Mouse (Mus musculus): ENCODE results near the gene Armc9.

The Armc9 gene

DNA sequence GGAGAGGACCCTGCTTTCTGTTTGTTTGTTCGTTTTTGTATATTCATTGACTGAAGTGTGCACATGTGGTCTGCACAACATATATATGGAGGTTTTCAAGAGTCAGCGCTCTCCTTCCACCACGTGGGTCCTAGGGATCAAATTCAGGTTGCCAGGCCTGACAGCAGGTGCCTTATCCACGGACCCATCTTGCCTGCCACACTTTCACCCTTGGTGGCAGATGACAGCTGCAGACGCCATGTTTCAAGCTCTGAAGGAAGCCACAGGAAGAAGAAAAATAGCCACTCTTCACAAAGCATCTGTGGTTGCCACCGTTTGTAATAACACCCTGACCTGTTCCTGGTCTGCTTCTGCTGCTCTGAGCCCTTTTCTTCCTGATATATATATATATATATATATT lies 130.7 kb downstream of the Armc9 start:
- no peak for DNase-seq

DNA sequence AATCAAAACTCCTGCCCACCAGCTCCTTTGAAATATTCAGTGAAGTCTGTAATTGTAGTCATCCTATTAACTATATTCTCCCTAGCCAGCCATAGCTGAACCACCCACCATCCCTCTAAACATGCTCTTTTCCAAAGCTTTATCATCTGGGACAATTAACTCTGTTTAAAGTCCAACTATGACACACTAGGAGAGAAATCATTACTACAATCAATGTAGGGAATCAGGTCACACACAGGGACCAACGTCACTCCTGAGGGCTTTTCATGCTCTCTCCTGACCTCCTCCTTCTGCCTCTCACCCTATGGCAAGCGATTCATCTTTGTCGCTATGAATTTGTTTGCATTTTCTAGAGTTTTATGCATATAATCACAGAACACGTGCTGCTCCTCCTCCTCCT lies 132.9 kb downstream of the Armc9 start:
- DNase-seq = no peak

DNA sequence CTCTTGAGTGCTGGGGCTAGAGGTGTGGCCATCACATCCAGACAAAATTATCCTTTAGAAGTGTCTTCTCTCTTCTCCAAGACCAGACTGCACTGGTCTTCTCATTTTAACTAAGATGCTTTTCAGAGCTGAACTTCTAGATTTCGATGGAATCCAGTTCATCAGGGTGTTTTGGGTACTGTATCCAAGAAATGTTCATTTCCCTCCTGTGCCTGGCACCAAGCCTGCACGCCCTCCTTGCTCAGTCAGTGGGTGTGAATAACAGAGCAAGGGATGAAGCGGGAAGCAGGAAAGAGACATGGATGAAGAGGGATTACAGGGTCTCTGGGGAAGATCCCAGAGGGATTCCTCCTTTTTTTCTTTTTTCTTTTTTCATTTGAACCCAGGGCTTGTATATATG lies 135.9 kb downstream of the Armc9 start:
- DNase-seq = no peak

DNA sequence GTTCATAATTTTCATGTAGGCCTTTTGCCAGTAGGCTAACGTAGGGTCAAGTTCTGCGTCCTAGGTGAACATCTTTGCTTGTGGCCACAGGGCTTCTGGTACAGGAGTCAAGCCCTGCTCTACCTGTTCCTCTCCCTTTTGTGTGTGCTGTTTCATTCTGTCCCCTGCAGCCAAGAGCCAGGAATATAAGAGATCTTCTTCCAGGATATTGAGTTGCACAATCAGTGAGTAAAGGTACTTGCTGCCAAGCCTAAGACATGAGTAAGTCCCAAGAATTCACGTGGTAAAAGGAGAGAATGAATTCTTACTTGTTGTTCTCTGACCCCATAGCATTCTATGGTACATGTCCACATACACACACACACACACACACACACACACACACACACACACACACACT lies 138.5 kb downstream of the Armc9 start:
- DNase-seq = no peak

DNA sequence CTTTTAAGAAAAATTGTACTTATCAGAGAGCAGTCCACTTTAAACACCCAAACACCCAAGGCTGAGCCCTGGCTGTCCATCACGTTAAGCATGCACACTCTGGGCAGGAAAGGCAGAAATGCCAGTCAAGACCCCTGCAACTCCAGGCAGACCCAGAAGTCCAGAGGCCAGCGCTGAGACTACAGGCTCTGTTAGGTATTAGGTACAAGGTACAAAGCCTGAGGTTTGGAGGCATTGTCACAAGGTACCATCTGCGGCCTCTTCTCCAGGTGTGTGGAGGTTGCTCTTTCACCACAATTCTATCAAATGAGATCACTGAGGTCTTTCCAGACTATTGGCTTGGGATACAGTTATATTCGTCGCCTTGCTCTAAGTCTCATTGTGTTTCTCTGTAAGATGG lies 139.3 kb downstream of the Armc9 start:
- DNase-seq = no peak

DNA sequence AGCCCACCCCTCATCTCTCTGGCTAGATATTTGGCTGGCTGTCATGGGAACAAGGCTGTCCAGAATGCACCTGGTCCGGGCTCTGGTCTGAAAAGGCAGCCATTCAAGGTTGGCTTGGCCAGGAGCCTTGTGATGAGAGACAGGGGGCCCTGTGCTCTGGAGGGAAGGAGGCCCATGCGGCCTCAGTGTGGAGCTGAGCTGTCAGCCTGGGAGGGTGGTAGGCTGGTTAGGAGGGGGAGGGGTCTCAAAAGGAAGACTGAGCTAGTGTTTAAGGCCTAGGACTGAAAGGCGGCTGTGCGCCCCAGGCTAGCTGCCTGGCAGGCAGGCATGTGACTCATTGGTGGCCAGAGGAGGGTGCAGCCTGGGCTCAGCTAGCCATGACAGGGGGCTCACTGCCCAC lies 139.9 kb downstream of the Armc9 start:
- DNase-seq = no peak

DNA sequence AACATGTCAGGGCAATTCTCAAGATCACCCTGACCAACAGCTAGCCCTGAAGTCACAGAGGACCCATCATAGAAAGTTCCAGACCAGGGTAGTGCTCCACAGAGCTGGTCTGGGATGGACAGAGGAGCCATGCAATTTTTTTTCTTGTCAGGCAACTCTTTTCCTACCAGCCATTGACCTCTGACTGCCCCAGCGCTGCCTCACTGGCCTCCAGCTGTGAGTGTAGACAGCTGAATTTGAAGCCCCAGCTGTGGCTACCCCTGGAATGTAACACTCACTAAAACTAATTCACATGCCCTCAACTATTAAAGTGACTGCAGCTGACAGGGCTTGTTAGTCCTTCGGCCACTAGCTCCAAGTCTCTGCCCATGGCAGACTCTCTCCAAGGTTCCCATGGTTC lies 145.5 kb downstream of the Armc9 start:
- no peak for DNase-seq

DNA sequence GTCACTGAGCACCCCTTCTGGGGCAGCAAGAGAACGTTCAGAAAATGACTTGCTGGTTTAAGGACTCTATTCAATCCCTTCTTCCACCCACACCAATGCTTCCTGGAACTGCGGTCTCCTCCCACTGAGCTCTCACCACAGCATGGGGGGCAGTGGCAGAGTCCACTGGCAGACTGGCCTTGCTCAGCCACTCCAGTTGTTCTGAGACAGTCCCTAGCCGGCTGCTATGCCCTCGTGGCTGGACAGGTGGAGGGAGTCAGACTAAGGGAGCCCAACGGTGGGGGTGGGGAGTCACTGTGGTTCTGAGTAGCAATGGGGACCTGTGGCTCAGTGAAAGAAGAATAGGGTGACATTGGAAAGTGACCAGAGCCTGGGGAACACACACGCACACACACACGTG lies 146.2 kb downstream of the Armc9 start:
- DNase-seq = no peak

DNA sequence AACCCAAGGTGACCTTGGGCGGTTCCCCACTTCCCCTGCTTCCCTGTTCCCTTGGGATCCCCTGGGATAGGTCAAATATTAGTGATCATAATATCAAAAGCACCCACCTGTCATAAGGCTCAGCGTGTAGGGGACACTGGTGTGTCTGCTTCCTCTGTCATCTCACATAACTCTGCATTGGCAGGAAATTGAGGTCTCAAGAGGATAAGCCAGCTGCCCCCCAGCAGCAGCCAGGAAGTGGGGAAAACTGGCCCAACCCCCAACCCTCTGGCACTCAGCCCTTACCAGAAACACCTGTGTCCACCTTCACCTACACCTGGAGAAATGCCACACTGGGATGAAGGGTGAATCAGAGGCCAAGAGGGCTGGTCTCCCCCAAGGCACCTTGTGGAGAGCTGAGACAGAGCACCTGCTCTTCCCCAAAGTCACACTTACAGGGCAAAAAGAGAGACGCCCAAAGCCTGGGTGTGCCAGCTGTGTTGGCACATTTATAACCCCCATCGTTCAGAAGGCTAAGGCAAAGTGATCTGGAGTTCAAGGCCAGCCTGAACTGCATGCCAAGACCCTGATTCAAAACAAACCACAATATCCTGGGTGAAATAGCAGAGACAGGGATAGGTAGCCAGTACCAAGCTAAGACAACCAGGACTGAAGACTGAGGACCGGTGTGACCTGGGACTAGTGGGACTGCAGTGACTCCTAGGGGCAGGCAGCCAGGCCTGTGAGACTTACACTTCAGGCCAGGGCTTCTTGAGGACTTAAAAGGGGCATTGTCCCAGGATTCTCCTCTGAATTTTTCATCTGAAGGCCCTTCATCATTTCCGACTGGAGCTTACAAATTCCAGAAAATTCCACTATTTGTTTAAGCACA lies 146.9 kb downstream of the Armc9 start:
- no peak for DNase-seq

DNA sequence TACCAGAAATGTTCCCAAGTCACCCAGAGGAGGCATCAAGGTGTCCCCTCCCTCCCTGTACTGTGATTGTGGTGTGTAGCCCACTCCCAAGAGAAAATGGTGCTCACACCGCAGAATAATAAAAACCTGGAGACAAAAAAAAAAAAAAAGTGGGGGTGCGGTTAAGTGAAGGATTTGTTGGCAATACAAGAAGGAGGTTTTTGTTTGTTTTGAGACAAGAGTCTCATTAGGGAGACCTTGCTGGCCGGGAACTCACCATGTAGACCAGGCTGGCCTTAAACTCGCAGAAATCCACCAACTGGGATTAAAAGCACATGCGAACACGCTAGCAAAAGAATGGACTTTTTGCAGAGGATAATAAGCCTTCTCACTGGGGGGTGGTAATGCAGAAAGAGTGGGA lies 148.0 kb downstream of the Armc9 start, which contains the start of gene B3gnt7:
Gene B3gnt7, plus strand, starts transcription at position 301 of the 400 bp plus-strand sequence.
- no peak for DNase-seq

DNA sequence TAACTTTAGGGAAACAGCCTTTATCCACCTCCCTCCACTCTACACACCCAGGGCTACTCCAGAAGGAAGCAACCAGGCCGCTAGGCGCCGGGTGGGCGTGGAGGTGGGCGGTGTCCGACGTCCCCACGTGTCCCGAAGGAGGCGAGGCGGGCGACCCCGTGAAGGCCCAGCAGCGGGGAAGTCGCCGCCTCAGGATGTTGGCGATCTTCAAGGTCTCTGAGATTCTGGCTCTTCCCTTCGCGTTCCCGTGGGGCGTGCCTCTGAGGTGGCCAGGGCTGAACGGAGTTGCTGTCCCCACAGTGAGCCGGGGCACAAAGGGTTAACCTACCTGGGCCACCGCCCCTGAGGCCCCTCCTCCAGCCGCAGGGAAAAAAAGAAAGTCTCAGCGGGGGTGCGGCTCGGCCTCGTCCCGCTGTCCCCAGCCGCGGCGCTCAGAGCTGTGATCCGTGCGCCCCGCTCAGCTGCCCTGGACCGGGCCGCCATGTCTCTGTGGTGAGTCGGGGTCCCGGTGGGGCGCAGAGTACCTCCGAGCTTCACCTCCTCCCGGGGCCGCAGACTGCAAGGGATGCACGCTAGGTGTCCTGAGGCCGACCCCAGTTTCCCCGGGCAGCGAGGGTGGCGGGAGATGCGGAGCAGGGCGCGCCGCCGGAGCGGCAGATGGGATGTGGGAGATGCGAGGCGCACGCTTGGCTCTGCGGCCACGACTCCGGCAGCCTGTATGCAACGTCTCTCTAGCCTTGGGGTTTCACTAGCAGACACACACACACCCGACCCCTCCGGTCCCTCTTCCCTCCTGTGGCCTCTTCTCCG lies 148.7 kb downstream of the Armc9 start:
- peak; percentile 45 for DNase-seq

DNA sequence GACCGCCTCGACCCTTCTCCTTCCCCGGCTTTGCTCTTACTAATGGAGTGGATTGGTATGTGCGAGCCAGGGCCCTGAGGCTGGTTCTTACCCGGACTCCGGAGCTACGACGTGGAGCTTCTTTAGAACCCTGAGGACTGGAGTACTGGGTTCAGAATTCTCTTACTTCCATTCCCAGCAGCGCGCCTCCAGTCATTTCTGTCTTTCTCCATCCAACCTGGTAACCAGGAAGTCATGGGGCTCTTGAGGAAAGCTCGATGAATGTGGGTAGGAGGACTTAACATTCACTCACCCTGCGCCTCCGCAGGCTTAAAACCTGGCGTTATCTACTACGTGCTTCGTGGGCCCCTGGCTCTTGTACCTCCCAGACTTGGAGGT lies 149.3 kb downstream of the Armc9 start:
- no peak for DNase-seq

DNA sequence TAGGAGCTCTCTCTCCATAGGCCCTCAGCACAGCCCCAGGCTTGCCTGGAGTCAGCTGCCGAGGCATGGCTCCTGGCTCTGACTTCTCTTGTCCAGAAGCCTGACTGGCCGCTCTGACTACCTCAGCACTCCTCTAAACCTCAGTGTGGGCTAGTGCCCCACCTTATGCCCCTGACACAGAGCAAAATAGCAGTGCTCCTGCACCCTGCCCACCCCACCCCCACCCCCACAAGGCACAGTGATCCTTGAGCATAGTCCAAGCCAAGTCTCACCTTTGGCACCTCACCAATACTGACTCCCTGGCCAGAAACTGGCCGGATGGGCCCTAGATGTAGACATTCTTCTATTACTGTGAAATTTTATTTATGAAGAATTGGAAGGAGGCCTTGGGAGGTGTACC lies 152.1 kb downstream of the Armc9 start:
- DNase-seq = no peak

DNA sequence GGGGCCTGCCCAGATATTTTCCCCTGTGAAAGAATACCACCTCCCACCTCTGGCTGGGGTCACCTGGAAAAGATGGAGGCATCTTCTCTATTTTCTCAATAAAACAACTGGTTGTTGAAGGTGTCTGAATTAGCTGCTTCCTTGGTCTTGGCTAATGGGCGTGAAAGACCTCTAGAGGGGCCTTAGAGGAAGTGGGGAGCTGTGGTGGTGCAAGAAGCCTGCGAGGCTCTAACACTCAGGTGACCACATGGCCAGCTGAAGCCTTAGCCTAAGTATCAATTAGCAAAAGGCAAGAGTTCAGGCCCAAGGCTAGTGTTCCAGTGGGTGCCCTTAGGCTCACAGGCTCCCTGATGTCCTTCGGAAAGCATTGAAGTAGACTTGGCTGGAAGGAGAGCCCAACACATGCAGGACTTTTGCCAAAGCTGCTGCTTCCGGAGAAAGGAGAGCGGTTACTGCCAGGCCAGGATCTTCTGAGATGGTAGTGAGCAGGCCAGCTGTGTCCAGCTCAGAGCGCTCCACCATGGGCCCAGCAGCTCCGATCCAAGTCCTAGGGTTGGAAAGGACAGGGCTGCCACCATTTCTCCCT lies 152.7 kb downstream of the Armc9 start:
- DNase-seq = no peak

DNA sequence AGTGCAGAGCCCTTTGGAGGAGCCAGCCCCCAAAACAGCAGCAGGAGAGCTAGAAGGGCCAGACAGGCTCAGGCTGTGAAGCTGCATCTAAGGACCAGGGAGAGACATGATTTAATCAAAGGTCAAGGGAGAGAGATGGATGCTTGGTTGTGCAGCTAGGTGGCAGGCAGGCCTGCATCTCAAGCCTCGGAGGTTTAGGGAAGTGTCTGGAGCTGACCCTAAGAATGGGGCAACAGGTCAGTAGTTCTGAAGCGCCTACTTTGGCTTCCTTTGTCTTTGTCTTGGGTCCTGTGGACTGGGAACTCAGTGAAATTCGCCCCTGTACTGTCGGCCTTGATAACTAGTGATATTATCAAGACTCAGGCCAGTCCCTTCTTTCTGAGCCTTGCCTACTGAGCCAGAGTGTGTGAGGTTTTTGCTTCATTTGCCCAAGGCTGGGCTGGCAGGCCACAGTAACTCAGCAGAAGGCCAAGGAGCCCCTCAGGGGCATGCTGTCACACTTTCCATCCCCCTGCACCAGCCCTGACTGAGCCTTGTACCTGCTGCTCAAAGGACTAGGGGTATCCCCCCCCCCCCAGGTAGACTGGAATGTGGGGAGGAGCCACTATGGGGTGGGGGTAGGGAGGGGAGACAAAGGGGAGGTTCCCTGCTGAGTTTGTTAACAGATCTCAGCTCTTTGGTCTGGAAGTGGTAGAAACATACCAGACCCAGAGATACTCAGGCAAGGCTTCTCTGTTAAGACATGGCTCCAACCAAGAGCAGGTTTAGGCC lies 153.5 kb downstream of the Armc9 start:
- no peak for DNase-seq

DNA sequence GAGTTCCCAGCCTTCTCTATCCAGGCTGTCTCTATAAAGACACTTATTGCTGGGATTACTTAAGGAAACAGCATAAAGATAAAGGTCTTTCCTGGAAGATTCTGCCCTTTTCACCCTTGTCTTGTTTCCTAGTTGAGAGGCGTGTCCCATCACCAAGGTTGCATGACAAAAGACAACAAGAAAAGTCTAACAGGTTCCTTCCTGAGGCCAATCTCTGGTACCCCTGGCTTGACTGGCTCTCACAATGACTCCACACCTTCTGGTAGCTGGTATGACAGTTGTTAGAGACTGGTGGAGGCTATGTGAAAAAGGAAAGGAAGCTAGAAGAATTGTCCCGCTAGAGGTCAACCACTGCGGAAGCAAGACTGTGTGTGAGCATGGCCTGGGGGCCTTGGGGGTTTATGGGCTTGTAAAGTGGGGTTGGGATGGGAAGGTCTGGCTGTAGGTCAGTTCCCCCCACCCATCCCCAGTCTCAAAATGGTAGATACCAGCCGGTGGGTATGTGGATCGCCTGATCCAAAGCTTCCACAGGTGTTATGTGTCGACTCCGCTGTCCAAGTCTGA lies 154.8 kb downstream of the Armc9 start:
- no peak for DNase-seq

DNA sequence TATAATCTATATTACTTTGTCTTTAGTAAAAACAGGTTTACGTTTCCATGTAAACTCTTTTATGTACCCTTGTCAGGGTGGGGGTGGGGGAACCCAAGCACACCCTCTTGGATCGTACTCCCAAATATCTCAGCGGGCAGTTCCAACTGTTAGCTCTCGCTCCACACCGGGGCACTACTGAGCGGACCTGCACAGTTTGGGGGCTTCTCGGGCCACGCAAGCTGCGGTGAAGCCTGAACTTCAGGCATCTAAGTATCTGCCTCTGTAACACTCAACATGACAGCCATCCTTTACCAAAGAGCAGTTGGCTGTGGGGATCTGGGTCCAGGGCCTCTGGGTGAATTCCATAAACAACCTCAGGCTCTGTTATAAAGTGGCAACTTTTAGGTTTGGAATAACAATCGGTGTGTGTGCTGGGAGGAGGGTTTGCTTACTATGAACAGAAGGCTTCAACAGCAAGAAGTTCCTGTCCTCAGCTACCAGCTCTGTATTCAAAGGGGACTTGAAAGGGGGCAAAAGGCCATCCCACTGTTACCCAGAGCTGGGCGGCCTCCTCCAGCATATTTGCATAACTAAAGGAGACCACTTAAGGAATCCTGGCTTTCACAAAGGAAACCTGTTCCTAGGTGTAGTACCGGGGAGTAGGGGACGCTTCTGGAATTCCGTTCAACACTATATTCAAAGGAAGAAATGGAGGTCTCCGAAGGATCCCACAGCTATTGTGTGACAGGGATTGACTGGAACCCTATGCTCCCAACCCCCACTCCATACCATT lies 156.1 kb downstream of the Armc9 start:
- DNase-seq = no peak

DNA sequence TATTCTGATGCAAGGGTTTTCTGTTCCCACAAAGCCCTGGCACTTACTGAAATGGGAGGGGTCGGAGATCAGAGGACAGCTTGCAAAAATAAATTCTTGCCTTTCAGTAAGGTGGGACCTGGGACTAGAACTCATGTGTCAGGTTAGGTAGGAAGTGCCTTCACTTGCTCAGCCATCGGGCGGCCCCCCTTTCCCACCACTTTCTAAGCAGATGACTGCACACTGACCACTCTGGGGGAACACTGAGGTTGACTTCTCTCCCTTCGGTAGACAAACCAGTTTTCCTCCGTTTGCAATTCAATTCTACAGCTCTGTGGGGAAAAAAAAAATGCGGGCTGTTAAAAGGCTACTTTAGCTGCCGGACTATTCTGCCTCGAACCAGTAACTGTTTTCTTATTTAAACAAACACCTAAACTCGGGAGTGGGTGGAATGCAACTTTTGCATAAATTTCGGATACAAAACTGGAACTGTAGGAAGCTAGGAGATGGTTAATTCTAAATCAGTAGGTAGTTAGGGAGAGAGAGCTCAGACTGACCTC lies 157.0 kb downstream of the Armc9 start:
- DNase-seq = no peak

DNA sequence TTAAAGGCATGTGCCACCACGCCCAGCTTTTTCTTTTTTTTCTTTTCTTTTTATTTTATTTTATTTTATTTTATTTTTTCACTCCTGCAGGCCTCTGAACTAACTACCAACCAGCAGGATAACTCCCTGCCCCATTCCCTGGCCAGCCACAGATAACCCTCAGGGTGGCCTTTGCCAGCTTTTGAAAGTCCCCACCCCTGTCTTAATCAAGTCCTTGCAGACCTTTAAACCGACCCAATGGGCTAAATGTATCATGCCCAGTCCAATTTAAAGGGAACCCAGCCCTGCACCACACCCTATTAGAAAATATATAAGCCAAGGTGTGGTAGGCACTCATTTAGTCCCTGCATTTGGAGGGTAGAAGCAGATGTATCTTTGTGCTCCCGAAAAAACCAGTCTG lies 157.7 kb downstream of the Armc9 start:
- DNase-seq = no peak

DNA sequence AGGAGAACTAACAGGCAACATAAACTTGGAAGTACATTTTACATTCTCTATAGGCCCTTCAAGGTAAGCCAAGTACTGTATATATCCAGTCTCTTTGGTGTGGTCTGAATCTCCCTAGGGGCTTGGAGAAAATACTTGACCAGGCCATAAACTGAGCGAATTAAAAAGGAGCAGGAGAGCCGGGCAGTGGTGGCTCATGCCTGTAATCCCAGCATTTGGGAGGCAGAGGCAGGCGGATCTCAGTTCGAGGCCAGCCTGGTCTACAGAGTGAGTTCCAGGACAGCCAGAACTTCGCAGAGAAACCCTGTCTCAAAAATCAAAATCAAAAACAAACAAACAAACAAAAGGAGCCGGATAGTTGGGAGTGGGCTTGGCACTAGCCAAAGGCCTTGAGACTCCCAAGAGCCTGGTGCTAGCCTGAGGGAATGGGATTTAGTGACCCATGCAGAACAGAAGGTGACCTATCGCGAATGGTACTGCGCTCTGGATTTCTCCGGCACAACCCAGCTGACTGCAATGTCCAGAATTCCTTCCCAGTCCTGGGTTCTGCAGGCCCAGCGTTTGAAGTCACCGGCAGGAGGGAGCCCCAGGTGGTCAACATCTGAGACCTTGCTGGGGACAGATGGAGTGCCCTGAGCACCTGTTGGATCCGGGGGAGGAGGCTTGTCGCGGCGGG lies 158.7 kb downstream of the Armc9 start:
- DNase-seq = no peak

DNA sequence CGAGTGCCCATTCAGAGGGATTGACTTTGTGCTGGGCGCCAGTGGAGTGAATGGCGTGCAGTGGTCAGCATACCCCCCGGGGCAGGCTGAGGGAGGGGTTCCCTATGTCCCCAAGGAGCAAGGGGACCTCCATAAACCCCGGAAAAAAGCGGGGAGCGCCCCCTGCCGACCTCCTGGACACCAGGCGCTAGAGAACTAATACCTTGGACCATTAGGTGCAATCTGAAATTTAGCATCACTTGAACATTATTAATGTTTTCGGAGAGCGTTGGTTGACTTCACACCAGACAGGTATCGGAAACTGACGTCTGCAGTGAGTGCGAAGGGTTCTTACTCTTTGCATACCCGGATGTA lies 159.2 kb downstream of the Armc9 start:
- DNase-seq = no peak
